Mouse (Mus musculus) telencephalon, adult 2 months (tissue): ENCODE data around the gene Slc41a2.
A peak's percentile ranks its signal among the peaks of the same experiment; 100 is the strongest.

ENCODE experiments used
- DNase-seq: peaks from one replicate; pipeline ENCODE4 v3.0.0-alpha.2; 2011; ENCODE audit warnings: low read depth, low spot score

The Slc41a2 gene

DNA sequence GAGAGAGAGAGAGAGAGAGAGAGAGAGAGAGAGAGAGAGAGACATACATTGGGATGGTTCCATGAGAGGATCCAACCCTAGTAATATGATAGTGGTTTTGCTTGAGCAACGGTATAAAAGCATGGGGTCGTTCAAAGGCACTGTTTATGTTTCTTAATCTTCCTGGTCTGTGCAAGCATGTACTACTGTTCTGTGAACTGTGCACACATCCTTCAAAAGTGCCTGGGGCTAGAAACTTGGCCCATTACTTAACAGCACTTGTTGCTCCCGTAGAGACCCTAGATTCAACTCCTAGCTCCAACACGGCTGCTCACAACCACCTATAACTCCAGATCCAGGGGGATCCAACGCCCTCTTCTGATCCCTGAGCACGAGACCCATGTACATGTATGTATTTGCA is 17.3 kb downstream of the Slc41a2 start:
- no peak for DNase-seq

DNA sequence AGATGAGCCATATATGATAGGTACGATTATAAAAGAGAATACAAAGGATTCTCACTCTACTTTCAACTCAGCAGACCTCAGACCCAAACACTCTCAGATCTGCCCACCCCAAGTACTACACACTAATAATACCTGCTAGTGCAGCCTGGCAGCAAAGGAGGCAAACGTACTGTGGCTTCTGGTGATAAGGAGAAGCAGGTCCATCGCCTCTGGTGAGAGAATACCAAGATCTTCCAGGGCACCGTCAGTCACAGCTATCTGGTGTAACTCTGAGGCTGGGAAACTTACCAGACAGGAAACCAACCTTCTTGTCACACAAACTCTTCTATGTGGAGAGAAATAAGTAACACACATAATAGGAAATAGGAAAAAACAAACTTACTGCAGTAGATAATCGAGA is 24.6 kb downstream of the Slc41a2 start:
- no peak for DNase-seq

DNA sequence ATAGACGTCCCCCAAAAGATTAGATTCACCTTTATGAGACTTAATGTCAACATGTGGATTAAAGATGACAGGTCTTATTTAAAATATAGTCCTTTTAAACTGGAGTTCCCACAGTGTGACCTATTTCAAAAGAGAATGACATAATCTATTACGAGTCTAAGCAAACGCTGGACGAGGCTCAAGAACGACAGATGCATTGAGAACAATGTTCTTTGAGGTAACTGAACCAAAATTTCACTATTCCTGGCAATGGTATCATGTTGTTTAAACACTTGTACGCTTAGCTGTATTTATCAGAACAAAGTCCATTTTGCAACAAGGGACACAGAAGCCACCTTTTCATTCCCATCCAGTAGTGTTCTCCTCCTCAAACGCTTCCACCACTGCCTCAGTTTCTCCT is 27.3 kb downstream of the Slc41a2 start:
- DNase-seq = no peak

DNA sequence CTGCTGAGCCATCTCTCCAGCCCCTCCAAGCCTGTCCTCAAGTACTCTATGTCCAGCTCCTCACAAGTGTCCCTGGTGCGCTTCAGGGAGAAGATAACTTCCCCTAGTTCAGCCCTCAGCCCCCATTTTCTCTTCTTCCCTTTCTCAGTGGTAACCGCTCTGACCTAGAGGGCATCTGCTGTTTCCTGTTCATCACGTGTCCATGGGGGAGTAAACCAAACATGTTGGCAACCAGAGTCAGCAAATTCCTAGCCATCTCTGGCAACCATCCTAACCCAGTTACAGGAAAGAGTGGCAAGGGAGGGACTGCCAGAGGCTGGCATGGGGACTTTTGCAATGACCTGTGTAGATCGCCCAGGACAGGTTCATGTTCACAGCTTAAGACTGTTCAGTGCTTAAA is 36.0 kb downstream of the Slc41a2 start:
- DNase-seq = no peak

DNA sequence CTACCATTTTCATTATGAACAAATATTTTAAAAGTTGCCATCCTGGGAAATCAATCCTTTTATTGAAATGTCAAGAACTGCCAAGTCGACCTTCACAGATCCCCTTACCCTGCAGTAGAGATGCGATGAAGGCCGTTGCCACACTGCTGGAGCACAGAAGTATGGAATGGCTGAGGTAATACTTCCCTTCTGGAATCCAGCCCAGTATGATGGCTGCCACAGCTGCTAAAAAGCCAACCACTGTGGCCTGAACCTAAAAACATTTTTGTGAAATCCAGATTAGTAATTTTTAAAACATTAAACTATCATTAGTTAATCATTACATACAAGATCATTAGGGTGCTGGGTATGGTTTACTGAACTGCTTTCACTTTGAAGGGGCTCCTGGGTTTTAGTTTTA is 36.6 kb downstream of the Slc41a2 start:
- DNase-seq = no peak

DNA sequence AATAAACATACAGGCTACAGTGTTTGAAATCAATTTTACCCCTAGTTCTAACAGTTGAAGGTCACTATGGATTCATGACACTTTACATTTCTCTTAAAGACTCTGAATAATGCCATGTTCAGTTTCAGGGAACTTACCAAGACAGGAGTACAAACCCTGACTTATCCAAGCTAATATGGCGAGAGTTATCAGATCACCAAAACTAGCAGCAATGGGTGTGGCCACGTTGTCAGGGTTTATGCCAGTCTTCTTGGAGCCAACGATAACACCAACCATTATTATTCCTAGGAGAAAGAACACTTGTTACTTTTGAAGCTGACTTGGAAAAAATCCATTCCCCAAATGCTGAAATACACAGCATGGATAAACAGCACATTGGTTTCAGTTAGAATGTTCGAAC is 40.7 kb downstream of the Slc41a2 start:
- DNase-seq = no peak

DNA sequence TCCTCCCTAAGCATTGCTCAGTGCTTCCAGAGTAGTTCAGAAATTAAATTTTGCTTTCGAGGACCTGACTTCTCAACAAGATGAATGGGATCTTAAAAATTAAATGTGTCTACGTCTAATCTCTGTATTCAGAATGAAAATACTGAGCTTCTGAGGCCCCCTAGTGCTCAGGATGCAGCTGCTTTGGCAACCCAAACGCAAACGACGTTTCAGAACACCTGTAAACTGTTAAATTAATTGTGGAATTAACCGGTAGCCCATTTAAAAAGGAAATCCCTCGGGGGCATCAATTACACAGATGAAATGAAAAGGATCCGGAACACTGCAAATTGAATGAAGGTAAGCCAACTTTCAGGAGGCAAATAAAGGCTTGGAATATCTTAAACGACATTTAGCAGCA is 42.9 kb downstream of the Slc41a2 start:
- no peak for DNase-seq

DNA sequence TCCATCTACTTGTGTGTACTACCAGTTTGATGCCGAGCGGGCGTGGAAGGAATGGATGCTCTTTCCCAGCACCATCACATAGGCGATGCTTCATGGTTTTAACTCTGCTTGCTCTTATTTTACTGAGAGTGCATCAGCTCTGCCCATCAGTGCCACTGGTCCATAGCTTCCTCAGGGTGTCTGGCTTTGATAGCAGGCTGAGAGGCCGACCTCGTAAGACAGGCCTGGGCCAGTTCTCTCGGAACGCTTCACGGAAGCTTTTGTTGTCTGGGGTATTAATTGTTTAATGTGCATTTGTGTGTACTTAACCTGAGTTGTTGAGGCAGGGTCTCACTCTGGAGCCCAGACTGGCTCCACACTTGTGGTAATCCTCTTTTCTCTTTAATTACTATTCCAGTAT is 44.3 kb downstream of the Slc41a2 start:
- DNase-seq = no peak

DNA sequence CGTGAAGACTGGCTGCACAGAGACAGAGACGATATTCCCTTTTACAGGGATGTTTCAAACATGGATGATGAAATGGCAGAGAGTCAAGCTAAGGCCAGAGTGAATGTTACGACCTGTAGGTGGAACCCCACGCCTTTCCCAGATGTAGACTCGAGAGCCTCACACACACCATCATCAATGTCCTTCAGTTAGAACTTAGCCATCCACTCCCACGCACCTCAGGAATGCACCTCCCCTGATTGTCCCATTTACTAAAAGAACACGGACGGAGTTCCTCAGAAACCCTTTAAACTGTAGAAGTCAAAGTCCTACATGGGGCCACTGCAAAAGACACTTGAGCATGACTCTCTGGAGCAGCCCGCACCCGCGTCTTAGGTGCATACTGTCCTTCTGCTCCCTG is 46.0 kb downstream of the Slc41a2 start:
- no peak for DNase-seq

DNA sequence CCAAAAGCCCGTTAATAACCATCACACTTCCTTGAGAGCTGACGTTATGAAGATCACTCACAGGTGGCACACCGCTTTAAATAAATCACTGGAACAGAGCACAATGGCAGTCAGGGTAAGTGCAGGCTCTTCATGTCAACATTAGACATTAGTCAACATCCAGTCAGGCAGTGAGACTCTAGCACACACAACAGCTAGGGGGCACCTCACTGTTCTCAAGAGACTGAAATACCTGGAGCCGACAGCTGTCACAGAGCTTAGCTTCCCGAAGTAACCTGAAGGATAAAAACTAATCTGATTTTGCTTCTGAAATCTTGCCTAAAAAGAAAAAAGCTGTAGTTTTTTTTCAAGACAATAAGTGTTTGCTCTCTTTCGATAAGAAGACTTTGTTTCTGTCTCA is 49.9 kb downstream of the Slc41a2 start:
- DNase-seq = no peak

DNA sequence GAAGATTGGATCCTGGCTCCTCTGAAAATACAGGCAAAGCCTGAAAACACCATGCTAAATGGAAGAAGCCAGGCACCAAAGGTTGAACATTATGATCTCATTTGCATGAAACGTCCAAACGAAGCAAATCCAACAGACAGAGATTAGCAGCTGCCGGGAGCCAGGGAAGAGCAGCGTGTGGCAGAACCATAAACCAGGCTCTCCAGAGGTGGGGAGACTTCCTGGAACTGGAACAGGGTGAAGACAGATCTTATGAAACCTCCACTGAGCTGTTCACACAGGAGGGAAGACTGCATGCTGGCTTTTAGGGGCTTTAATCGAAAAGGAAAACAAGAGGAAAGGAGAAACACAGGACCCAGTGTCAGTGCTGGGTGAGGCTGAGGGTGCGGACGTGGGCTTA is 51.3 kb downstream of the Slc41a2 start:
- DNase-seq = no peak

DNA sequence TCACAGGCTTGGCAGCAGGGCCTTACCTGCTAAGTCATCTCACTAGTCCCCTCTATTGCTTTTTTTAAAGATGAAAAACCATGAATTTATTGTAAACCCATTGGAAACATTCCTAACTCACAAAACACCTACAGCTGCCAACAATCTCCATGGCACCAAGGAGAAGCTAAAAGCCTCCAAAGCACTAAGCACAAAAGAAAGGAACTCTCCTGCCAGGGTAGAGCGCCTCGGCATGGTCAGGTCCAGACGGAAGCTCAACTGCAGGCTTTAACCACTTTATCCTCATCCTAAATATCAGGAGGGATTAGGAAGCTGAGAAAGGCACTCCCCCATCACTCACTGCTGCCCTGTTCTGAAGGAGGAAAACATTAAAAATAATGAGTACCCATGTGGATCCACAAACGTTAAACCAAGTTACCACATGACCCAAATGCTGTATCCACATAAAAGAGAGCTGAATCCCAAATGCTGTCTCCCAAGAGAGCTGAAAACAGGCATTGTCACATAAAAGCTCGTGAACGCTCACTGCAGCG is 51.9 kb downstream of the Slc41a2 start:
- DNase-seq = peak; percentile 22

DNA sequence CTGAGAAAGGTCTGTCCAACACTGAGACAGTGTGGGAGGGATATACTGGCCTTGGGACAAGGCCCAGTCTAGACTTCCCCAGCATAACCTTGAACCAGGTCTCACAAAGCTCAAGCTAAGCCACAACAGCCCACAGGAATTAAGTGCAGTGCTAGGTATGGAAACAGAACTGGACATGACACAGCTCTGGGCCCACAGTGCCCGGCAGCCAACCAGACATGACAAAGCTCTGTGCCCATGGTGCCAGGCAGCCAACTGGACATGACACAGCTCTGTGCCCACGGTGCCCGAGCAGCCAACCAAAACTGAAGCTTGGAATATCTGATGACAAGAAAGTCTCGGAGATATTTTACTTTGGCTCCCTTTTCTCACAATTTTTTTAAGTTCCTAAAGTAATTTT is 52.8 kb downstream of the Slc41a2 start:
- DNase-seq = no peak

DNA sequence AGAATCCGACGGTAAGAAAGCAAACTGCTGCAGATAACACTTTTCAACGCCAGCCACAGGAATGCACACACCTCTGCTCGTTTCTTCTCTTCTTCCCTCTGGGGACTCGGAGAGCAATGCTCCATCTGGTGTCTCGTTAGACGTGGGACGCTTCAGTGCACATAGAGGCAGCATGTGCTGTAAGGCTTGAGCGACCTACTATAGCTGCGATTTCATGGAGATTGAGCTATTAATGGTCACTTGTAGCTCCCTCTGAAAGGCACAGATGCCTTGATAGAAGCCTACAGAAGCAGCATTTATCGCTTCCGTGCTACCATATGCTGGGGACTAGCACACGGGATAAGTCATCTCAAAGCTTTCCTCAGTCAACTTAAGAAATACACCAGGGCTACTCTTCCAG is 71.0 kb downstream of the Slc41a2 start:
- peak; percentile 54 for DNase-seq

DNA sequence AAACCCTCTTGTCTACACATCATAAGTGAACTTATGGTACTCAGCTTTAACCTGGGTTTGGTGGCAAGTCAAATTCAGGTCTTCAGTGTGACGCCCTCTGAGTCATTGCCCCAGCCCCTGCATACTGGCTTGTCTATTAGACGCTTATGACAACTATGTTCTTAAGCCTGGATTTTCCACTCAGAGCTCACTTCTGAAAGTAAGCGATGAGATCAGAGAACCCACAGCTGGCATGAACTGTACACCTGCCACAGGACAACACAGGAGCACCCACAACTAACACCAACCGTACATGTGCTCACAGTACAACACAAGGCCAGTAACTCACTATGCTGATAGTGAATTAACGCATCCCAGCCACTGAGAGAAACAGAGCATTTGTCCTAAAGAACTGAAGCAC is 71.4 kb downstream of the Slc41a2 start:
- no peak for DNase-seq

DNA sequence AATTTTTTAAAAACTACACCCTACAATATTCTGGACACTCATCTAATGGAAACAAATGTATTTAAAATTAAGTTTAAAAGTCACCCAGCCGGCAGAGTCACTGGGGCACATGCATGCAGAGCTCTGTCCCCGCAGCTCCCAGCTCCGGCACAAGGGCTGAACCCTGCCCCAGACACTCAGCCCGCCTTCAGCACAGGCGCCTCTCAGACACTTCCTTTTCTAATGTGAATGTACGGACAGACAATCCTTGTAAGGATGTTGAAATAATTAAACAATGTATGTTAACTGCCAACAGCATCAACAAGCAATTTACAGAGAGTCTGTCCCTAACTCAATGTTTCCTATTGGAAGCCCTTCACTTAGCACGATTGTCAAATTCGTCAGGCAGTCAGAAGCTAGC is 73.0 kb downstream of the Slc41a2 start:
- no peak for DNase-seq

DNA sequence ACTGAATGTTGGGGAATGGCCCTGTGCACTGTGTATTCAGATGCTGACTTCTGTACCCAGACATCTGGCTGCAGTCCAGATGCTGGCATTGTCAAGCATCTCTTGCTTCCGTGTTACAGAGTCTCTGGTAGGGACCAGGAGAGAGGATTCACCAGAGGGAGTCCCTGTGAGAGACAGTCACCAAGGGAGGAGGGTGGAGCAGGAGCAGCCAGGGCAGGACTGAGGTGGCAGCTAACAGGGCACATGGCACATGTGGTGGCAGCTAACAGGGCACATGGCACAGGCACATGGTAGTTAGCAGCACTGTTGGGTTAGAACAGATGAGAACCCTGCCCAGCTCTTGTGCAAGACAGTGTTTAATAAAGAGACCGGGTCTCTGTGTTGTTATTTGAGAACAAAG is 73.6 kb downstream of the Slc41a2 start:
- DNase-seq = no peak

DNA sequence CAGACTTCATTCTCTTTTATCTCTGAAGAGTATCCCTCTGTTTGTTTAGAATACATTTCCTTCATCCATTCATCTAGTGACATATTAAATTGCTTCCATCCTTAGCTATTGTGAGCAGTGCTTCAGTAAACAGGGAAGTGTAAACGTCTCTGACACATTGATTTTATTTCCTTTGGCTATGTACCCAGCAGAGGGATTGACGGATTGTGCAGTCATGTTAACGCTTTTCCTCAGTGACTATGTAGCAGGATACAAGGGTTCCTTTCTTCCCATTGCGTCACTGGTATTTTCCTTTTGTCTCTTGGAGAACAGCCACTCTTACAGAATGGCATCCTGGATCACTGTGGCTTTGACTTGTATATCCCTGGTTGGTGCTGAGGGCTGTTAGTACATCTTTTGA is 76.4 kb downstream of the Slc41a2 start:
- DNase-seq = no peak

DNA sequence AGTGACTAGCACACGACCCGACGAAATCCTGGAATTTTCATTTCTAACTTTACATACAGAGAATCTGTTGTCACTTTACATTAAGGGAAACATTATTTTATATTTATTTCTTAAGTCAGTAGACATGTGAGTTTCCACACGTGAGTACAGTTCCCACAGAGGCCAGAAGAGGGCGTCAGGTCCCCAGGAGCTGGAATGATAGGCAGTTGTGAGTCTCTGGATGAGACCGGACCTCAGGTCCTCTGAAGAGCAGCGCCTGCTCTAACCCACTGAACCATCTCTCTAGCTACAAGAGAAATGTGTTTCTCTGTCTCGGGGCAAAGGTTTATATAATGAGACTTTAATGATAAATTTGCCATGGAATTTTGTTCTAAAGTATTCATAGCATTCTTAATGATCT is 86.3 kb downstream of the Slc41a2 start:
- DNase-seq = no peak

DNA sequence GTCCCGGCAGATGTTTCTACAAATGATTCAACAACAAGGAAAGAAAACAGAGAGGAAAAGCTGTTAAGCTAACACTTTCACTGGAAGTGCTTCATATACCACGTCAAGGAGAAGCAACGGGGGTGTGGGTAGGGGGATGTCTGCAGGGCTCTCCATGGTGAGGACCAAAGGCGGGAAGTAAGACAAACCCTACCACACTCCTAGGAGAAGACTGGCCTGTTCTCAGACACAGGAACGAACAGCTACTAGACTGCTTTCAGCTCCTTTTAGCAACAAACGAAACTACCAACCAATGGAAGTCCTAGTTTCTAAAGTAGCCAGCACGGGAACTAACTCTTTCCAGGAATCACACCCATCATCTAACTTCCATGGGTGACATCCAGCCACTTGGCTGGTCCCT is 89.6 kb downstream of the Slc41a2 start:
- no peak for DNase-seq

DNA sequence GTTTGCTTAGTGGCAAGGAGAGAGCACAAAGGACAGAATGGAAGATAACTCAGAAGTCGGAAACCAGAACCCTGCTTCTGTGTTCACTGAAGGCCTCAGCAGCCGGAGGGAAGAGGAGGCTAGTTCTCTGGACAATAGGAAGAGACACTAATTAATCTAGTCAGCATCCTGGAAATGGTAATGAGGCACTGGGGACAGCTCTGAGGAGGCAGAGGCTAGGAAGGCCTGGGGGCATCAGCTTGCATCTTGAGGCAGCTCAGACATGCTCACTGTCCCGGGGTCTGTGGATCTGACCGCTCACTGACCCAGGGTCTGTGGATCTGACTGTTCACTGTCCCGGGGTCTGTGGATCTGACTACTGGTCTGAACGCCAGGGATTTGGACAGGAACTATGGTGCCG is 92.0 kb downstream of the Slc41a2 start:
- DNase-seq = no peak

DNA sequence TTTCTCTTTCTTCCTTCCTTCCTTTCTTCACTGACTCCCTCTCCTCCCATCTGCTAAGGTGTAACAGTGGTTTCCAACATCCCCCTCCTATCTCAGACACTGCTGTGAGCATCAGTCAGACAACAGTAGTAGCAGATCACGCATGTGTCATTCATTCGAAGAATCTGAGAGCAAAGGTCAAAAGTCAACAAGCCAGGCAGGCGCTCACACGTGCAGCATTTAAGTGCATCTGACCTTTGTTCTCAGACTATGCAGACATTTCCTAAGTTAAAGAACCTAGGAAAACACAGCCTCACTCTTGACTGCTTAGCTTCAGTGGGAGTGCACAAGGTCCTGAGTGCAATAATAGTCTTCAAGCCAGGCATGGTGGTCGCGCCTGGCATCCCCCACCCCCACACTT is 93.6 kb downstream of the Slc41a2 start:
- DNase-seq = no peak

DNA sequence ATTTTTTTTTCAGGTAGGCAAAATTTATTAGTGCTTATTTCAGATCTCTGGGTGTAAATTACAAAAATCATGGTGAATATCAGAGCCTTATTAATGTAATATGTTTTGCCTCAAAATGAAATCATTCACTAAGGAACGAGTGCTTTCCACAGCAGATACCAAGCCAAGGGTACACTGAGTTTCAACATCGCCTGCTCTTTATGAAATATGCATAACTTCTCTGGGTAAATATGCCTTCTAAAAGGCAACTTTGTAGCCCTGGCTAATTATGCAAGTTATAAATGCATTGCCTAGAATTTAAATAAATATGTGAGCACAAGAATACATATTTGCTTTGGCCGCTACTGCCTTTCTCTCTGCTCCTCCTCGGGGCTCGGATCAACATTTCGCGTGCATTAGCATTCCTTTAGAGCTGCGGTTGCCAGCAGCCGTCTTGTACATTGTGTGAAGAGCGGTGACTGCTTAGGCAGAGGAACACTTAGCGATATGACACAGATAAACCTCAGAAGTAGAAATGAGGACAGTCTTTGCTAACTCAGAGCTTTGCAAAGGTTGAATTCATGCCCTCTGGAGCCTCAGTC is 95.5 kb downstream of the Slc41a2 start:
- DNase-seq = no peak

DNA sequence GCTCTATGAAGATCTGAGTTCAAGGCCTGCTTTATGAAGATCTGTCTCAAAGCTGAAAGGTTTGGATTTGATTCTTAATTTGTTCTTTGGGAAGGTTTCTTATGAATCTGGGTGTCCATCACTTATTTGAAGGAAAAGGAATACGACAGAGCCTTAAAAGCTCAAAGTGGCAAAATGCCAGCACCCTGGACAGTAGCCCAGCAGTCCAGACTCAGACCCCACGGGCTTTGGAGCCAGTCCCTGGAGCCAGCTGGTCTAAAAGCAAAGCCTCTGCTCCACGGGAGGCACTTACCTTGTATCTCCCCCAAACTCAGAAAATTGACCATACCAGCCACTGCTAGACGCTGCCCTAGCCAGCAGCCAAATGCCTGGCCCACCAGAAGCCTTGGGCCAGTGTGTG is 103.3 kb downstream of the Slc41a2 start:
- no peak for DNase-seq
